Mouse (Mus musculus) lung, postnatal 4 days (tissue): Measurements from ENCODE around the gene Pak3.
"Not testable (repeated sequence)": the region's sequence is repeated elsewhere in the genome, so short reads cannot be mapped to it uniquely, and the experiment has no call there.

Experiments used
- DNase-seq, 2 experiments: peaks; one replicate each; pipeline ENCODE4 v3.0.0; 2021

The Pak3 gene

GRCm38 (mm10) chrX:143518168-143518901, at the start of gene Pak3:
Pak3 (plus strand) TSS chrX:143518591.
- no peak for DNase-seq

GRCm38 (mm10) chrX:143482866-143483265, 35.5 kb upstream of the Pak3 start:
- peak; percentile 79 to 100 for DNase-seq

- DNase-seq = no peak
Measured at GRCm38 (mm10) chrX:143501053-143501695, 17.2 kb upstream of the Pak3 start.

GRCm38 (mm10) chrX:143501776-143502365, 16.5 kb upstream of the Pak3 start:
- DNase-seq = no peak

GRCm38 (mm10) chrX:143518917-143519316, 526 bp downstream of the Pak3 start:
- DNase-seq = no peak

GRCm38 (mm10) chrX:143519454-143519853, 1.1 kb downstream of the Pak3 start:
- not testable (repeated sequence) for DNase-seq

GRCm38 (mm10) chrX:143520195-143520594, 1.8 kb downstream of the Pak3 start:
- no peak for DNase-seq

GRCm38 (mm10) chrX:143532331-143532730, 13.9 kb downstream of the Pak3 start:
- DNase-seq = no peak

GRCm38 (mm10) chrX:143533574-143533973, 15.2 kb downstream of the Pak3 start:
- DNase-seq = no peak

- no peak for DNase-seq
Measured at GRCm38 (mm10) chrX:143542756-143543155, 24.4 kb downstream of the Pak3 start.

- no peak for DNase-seq
Measured at GRCm38 (mm10) chrX:143543186-143543793, 24.9 kb downstream of the Pak3 start.

- DNase-seq = no peak
Measured at GRCm38 (mm10) chrX:143573691-143574090, 55.3 kb downstream of the Pak3 start.

GRCm38 (mm10) chrX:143579925-143580324, 61.5 kb downstream of the Pak3 start:
- no peak for DNase-seq

GRCm38 (mm10) chrX:143580458-143580959, 62.1 kb downstream of the Pak3 start:
- DNase-seq = no peak

- DNase-seq = no peak
Measured at GRCm38 (mm10) chrX:143606877-143607449, 88.6 kb downstream of the Pak3 start.

GRCm38 (mm10) chrX:143618734-143619133, 100.3 kb downstream of the Pak3 start:
- DNase-seq = no peak

GRCm38 (mm10) chrX:143627767-143628166, 109.4 kb downstream of the Pak3 start:
- DNase-seq = no peak

GRCm38 (mm10) chrX:143643936-143644335, 125.5 kb downstream of the Pak3 start:
- no peak for DNase-seq

- no peak for DNase-seq
Measured at GRCm38 (mm10) chrX:143644807-143645206, 126.4 kb downstream of the Pak3 start.

GRCm38 (mm10) chrX:143654308-143655176, 136.2 kb downstream of the Pak3 start:
- DNase-seq = no peak

GRCm38 (mm10) chrX:143655177-143655492, 136.7 kb downstream of the Pak3 start:
- DNase-seq = no peak
